Mouse (Mus musculus) 416B (cell line): ENCODE measurements around the gene Olfr1156.

Source experiments
- DNase-seq: peaks from one replicate; pipeline ENCODE4 v3.0.0; 2011; ENCODE audit warnings: low read depth

The Olfr1156 gene

GRCm38 (mm10) chr2:87953000-87953399, at the start of gene Olfr1156:
TSS of gene Olfr1156 (minus strand) at chr2:87953100.
- DNase-seq = no peak

GRCm38 (mm10) chr2:87989813-87990212, 36.9 kb upstream of the Olfr1156 start, which contains the start of gene Olfr1158:
TSS of gene Olfr1158 (plus strand) at chr2:87990113.
- no peak for DNase-seq

DNA sequence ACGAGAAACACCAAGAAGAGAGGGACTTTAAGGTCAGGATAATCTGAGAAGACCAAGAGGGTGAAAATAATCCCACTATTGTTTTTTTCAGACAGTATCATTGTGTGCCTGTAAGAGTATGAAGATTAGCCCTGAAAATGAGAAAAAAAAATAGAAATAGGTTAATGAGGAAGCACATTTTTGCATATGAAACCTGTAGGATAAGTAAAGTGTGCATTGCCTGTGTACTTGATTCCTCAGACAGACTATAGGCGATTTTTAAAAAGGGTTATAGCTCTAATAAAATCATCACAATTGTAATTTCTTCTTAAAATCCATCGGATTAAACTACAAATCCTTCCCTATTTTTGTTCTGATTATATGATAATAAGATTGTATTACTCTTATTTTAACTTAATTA, 21.7 kb upstream of the Olfr1156 start, which contains the start of gene Olfr74:
Gene Olfr74, minus strand, starts transcription at position 101 of the 400 bp plus-strand sequence.
- no peak for DNase-seq

GRCm38 (mm10) chr2:87968199-87968598, 15.3 kb upstream of the Olfr1156 start, which contains the start of gene Olfr1157:
TSS of gene Olfr1157 (minus strand) at chr2:87968299.
- no peak for DNase-seq

GRCm38 (mm10) chr2:87945037-87945436, 7.9 kb downstream of the Olfr1156 start, which contains the start of gene Olfr1155:
TSS of gene Olfr1155 (minus strand) at chr2:87945137.
- DNase-seq = no peak

DNA sequence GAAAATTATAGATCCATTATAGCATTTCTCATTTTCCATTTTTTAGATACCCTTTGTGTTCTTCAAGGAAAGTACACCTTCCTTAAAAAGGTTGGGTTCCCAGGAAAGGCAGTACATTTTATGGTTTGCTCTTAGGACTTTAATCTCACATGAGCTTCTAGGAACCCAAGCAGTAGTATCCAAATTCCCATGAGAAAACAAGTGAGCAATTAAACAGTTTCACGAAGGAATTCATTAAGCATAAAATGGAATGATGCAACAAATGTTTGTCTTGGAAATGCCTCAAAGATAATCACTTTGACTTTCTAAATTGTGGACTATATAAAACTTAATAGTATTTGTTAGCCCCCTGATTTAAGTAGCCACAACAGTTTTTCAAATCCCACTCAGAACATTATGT, 47.8 kb downstream of the Olfr1156 start, which contains the start of gene Olfr1154:
Gene Olfr1154, minus strand, starts transcription at position 101 of the 400 bp plus-strand sequence.
- no peak for DNase-seq
